Mouse (Mus musculus) C2C12 (cell line): ENCODE results near the gene Cgnl1.

Source experiments
- CEBPB ChIP-seq: IDR thresholded peaks from one replicate; pipeline ENCODE4 v1.6.1; 2011; ENCODE audit warnings: low read depth, mild to moderate bottlenecking, control low read depth, moderate library complexity
- CTCF ChIP-seq: IDR thresholded peaks from one replicate; pipeline ENCODE4 v1.5.1; 2011; ENCODE audit not compliant: control insufficient read depth, insufficient read depth, insufficient read length
- MAX ChIP-seq: IDR thresholded peaks from one replicate; pipeline ENCODE4 v1.6.1; 2011; ENCODE audit warnings: mild to moderate bottlenecking, control low read depth
- MYOD1 ChIP-seq: IDR thresholded peaks from one replicate; pipeline ENCODE4 v1.6.1; 2011; ENCODE audit warnings: low read depth; ENCODE audit not compliant: control insufficient read depth, insufficient read length
- MYOG ChIP-seq: IDR thresholded peaks from one replicate; pipeline ENCODE4 v1.6.1; 2011; ENCODE audit not compliant: control insufficient read depth, insufficient read length; ENCODE audit errors: extremely low read depth

- no peak for TF ChIP-seq MYOG
- no peak for TF ChIP-seq CTCF
- TF ChIP-seq MAX: no peak
- TF ChIP-seq CEBPB: no peak
- TF ChIP-seq MYOD1: no peak
Measured at GRCm38 (mm10) chr9:71727233-71727632, 44.2 kb downstream of the Cgnl1 start.
